Mouse (Mus musculus): ENCODE data around the gene Frmd7. TPM values are rescaled to one million over a fixed set of nuclear protein-coding genes. Genes with fewer than 3 reads are reported as not detected.

Gene Frmd7
- polyA plus RNA-seq, 1 experiment from 2014 or later, result not detected

- H3K4me3 ChIP-seq (replicated peaks), result no peak overlapping the region
- no peaks in the 10 kb centered on the region for H3K27me3 ChIP-seq (replicated peaks)
- H3K27ac ChIP-seq, result no peak overlapping the region
- no peaks in the 10 kb centered on the region for H3K4me1 ChIP-seq
- H3K36me3 ChIP-seq, result no peaks in the 10 kb centered on the region
- H3K9ac ChIP-seq, result no peak overlapping the region
- no peak; the same call in 1 of the 2 replicates for ATAC-seq (ENCODE audit: insufficient read depth, low FRiP score, low read depth)
- H3K4me2 ChIP-seq, result no peak overlapping the region
- no peaks in the 10 kb centered on the region for H3K9me3 ChIP-seq
- 65% methylated on average over 6 of the region's 6 CpGs for WGBS
These were observed 91.9 kb downstream of the Frmd7 start for GRCm38 (mm10) chrX:50850428-50851184.

Other genes with a start within 250 kb of the Frmd7 start
- gene Stk26, start 101.7 kb downstream of the Frmd7 start, polyA plus RNA-seq (2015; fragmentation: Nextera tagmentation; extraction: Ambion mirVana), result 6.6 and 8.4 TPM in 2 replicates
- gene Rap2c, start 75.3 kb upstream of the Frmd7 start, polyA plus RNA-seq (2015; fragmentation: Nextera tagmentation; extraction: Ambion mirVana), result 18.4 and 19.8 TPM in 2 replicates

Measured in stomach, embryonic 15.5 days (tissue).